Mouse (Mus musculus): ENCODE results near the gene Gpr26. TPM values are rescaled to one million over a fixed set of nuclear protein-coding genes. Genes with fewer than 3 reads are reported as not detected.

The Gpr26 gene
- 43.3 TPM for polyA plus RNA-seq (2015; fragmentation: Illumina TruSeq; extraction: RNeasy Lipid Tissue Mini Kit (QIAGEN cat#74804); ENCODE audit: low read depth, low replicate concordance)

GRCm38 (mm10) chr7:131966023-131966915 is at the start of gene Gpr26:
Gene Gpr26 (plus strand): TSS chr7:131966460.

Other genes starting within 250 kb of the Gpr26 start
- 2.6 TPM for gene Cpxm2, start 188.3 kb downstream of the Gpr26 start, polyA plus RNA-seq (2015; fragmentation: Illumina TruSeq; extraction: RNeasy Lipid Tissue Mini Kit (QIAGEN cat#74804); ENCODE audit: low read depth, low replicate concordance)